Mouse (Mus musculus): ENCODE results near the gene Eif3l. TPM values are rescaled to one million over a fixed set of nuclear protein-coding genes. Genes with fewer than 3 reads are reported as not detected.
A peak's percentile ranks its signal among the peaks of the same experiment; 100 is the strongest.

Eif3l gene
- polyA plus RNA-seq, 1 experiment from 2014 or later, result 280 TPM

- no peak overlapping the region for H3K27ac ChIP-seq (replicated peaks)
- H3K4me1 ChIP-seq, result peaks cover under 1% of the 10 kb centered on the region
- no peaks in the 10 kb centered on the region for H3K9me3 ChIP-seq
- no peak for DNase-seq (ENCODE audit: low spot score)
- H3K4me3 ChIP-seq, result no peak overlapping the region
- H3K27me3 ChIP-seq (replicated peaks; ENCODE audit: low read depth, poor library complexity, severe bottlenecking), result no peaks in the 10 kb centered on the region
- peaks cover 41% of the 10 kb centered on the region for H3K36me3 ChIP-seq (replicated peaks)
- WGBS, result 83% methylated on average over 9 of the region's 9 CpGs
These were observed 60.4 kb downstream of the Eif3l start for GRCm38 (mm10) chr15:79135332-79135731.

GRCm38 (mm10) chr15:79135783-79136575 is 61.0 kb downstream of the Eif3l start:
- peaks cover 7% of the 10 kb centered on the region for H3K4me1 ChIP-seq
- 74% methylated on average over 11 of the region's 11 CpGs for WGBS
- H3K4me3 ChIP-seq, result no peak overlapping the region
- H3K27me3 ChIP-seq (replicated peaks; ENCODE audit: low read depth, poor library complexity, severe bottlenecking), result no peaks in the 10 kb centered on the region
- no peaks in the 10 kb centered on the region for H3K9me3 ChIP-seq
- no peak for DNase-seq (ENCODE audit: low spot score)
- peaks cover 34% of the 10 kb centered on the region for H3K36me3 ChIP-seq (replicated peaks)
- H3K27ac ChIP-seq (replicated peaks), result no peak overlapping the region

DNA sequence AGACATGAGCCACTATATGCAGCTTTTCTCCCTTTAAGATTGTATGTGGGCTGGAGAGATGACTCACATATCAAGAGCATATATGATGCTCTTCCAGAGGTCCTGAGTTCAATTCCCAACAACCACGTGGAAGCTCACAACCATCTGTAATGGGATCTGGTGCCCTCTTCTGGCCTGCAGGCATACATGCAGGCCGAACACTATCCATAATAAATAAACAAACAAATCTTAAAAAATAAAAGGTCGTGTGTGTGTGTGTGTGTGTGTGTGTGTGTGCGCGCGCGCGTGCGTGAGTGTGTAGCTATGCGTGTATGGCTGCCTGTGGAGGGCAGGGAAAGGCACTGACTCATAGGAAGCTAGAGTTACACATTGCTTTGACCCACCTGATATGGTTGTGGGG is 64.7 kb downstream of the Eif3l start:
- 64% methylated on average over 10 of the region's 10 CpGs for WGBS
- Histone ChIP-seq H3K27me3 (replicated peaks; ENCODE audit: low read depth, poor library complexity, severe bottlenecking) (no peaks in the 10 kb centered on the region), H3K27ac (replicated peaks) (no peak overlapping the region)

DNA sequence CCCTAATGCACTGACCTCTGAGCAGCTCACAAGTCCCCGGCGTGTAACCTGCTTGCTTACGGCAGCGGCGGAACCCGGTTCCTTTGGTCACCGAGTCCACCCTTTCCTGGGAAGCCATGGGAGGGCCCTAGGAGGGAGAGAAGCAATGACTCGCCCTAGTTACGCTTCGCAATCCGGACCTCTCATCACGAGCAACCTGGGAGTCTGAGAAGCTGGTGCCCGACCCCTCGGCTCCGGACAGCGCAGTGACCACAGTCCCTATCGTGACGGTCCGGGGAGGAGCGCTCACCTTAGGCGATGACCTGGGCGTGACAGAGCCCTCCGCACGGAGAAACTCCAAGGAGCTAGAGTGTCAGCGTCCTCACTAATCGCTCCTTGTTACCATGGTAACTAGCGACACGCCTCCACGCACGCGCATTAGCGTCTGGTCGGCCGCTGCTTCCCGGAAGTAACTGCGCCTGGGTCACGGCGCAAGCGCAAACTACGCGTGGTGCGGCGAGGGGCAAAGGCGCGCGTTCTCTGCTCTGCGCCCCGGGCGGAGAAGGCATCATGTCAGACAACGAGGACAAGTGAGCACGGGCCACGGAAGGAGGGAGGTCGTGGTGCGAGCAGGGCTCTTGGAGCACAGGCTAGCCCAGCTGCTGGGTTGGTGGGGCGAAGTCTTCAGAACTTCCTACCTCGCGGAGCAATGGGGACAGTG is 66.0 kb downstream of the Eif3l start, which contains the start of the genes Polr2f and 1700088E04Rik:
Gene Polr2f, plus strand, starts transcription at position 144 of the 700 bp plus-strand sequence.
Gene 1700088E04Rik, minus strand, starts transcription at position 388 of the 700 bp plus-strand sequence.
- peak; percentile 96 for DNase-seq (ENCODE audit: low spot score)
- peak within 1 kb of the TSS; percentile 87 for H3K27ac ChIP-seq (replicated peaks)
- WGBS, result under 1% methylated on average over 57 of the region's 57 CpGs
- peak within 1 kb of the TSS; percentile 89 for H3K4me3 ChIP-seq
- H3K36me3 ChIP-seq (replicated peaks), result peaks cover 28% of the 10 kb centered on the region
- H3K9me3 ChIP-seq, result no peaks in the 10 kb centered on the region
- H3K4me1 ChIP-seq, result peaks cover 19% of the 10 kb centered on the region
- no peaks in the 10 kb centered on the region for H3K27me3 ChIP-seq (replicated peaks; ENCODE audit: low read depth, poor library complexity, severe bottlenecking)

More for the DNA sequence above, 64.7 kb downstream of the Eif3l start:
- Histone ChIP-seq H3K4me3 (no peak overlapping the region), H3K9me3 (no peaks in the 10 kb centered on the region), H3K36me3 (replicated peaks) (peaks cover 14% of the 10 kb centered on the region), H3K4me1 (peaks cover 19% of the 10 kb centered on the region)
- no peak for DNase-seq (ENCODE audit: low spot score)

- peak overlapping the region; percentile 87 for H3K27ac ChIP-seq (replicated peaks)
- peaks cover 19% of the 10 kb centered on the region for H3K4me1 ChIP-seq
- H3K27me3 ChIP-seq (replicated peaks; ENCODE audit: low read depth, poor library complexity, severe bottlenecking), result no peaks in the 10 kb centered on the region
- H3K4me3 ChIP-seq, result peak overlapping the region; percentile 89
- H3K36me3 ChIP-seq (replicated peaks), result peaks cover 33% of the 10 kb centered on the region
- WGBS, result 1% methylated on average over 7 of the region's 7 CpGs
- no peaks in the 10 kb centered on the region for H3K9me3 ChIP-seq
- DNase-seq (ENCODE audit: low spot score), result no peak
These were observed 66.6 kb downstream of the Eif3l start for GRCm38 (mm10) chr15:79141566-79141917.

DNA sequence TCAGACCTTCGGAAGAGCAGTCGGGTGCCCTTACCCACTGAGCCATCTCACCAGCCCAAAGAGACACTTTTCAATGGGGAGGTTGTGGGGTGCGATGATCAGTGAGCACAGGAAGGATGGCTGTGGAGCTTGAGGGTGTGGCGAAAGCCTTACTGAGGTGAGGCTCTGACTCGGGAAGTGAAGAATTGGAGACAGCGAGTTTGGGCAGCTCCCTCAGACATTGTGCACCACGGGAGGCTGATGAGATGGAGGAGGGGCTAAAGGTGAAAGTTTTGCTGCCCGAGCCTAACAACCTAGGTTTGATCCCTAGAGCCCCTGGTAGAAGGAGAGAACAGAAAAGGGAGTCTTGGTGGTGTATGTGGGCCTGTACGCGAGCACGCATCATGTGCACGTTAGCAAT is 68.3 kb downstream of the Eif3l start:
- WGBS, result 89% methylated on average over 12 of the region's 12 CpGs
- H3K36me3 ChIP-seq (replicated peaks), result peaks cover 51% of the 10 kb centered on the region
- peaks cover 19% of the 10 kb centered on the region for H3K4me1 ChIP-seq

More for the DNA sequence above, 68.3 kb downstream of the Eif3l start:
- H3K4me3 ChIP-seq, result no peak overlapping the region
- H3K9me3 ChIP-seq, result no peaks in the 10 kb centered on the region
- no peak for DNase-seq (ENCODE audit: low spot score)
- H3K27ac ChIP-seq (replicated peaks), result no peak overlapping the region
- H3K27me3 ChIP-seq (replicated peaks; ENCODE audit: low read depth, poor library complexity, severe bottlenecking), result no peaks in the 10 kb centered on the region

Other genes starting within 250 kb of the Eif3l start
- gene Cdc42ep1, start 232.6 kb upstream of the Eif3l start, polyA plus RNA-seq (2016; fragmentation: Nextera tagmentation; extraction: Ambion mirVana), result 19.9 and 20.8 TPM in 2 replicates
- gene Lgals2, start 219.7 kb upstream of the Eif3l start, polyA plus RNA-seq (2016; fragmentation: Nextera tagmentation; extraction: Ambion mirVana), result not detected in 2 replicates
- gene Gga1, start 198.0 kb upstream of the Eif3l start, polyA plus RNA-seq (2016; fragmentation: Nextera tagmentation; extraction: Ambion mirVana), result 52.0 and 53.5 TPM in 2 replicates
- 0.34 and 0.74 TPM in 2 replicates for gene Gm49510, start 175.5 kb upstream of the Eif3l start, polyA plus RNA-seq (2016; fragmentation: Nextera tagmentation; extraction: Ambion mirVana)
- 35.6 and 36.1 TPM in 2 replicates for gene Sh3bp1, start 175.4 kb upstream of the Eif3l start, polyA plus RNA-seq (2016; fragmentation: Nextera tagmentation; extraction: Ambion mirVana)
- gene Pdxp, start 161.3 kb upstream of the Eif3l start, polyA plus RNA-seq (2016; fragmentation: Nextera tagmentation; extraction: Ambion mirVana), result 32.6 and 36.5 TPM in 2 replicates
- gene Lgals1, start 148.5 kb upstream of the Eif3l start, polyA plus RNA-seq (2016; fragmentation: Nextera tagmentation; extraction: Ambion mirVana), result 241 and 316 TPM in 2 replicates
- gene Nol12, start 140.2 kb upstream of the Eif3l start, polyA plus RNA-seq (2016; fragmentation: Nextera tagmentation; extraction: Ambion mirVana), result 69.2 and 71.5 TPM in 2 replicates
- 46.7 and 49.4 TPM in 2 replicates for gene Triobp, start 127.5 kb upstream of the Eif3l start, polyA plus RNA-seq (2016; fragmentation: Nextera tagmentation; extraction: Ambion mirVana)
- 371 and 392 TPM in 2 replicates for gene H1f0, start 46.7 kb upstream of the Eif3l start, polyA plus RNA-seq (2016; fragmentation: Nextera tagmentation; extraction: Ambion mirVana)
- gene Galr3, start 33.3 kb upstream of the Eif3l start, polyA plus RNA-seq (2016; fragmentation: Nextera tagmentation; extraction: Ambion mirVana), result not detected in 2 replicates
- 57.7 and 61.8 TPM in 2 replicates for gene Ankrd54, start 12.3 kb upstream of the Eif3l start, polyA plus RNA-seq (2016; fragmentation: Nextera tagmentation; extraction: Ambion mirVana)
- 7.3 and 7.4 TPM in 2 replicates for gene Micall1, start 33.7 kb downstream of the Eif3l start, polyA plus RNA-seq (2016; fragmentation: Nextera tagmentation; extraction: Ambion mirVana)
- gene Polr2f, start 65.8 kb downstream of the Eif3l start, polyA plus RNA-seq (2016; fragmentation: Nextera tagmentation; extraction: Ambion mirVana), result 414 and 440 TPM in 2 replicates
- gene 1700088E04Rik, start 66.1 kb downstream of the Eif3l start, polyA plus RNA-seq (2016; fragmentation: Nextera tagmentation; extraction: Ambion mirVana), result 8.0 and 8.2 TPM in 2 replicates
- 11.4 and 12.9 TPM in 2 replicates for gene Sox10, start 90.1 kb downstream of the Eif3l start, polyA plus RNA-seq (2016; fragmentation: Nextera tagmentation; extraction: Ambion mirVana)
- gene Pick1, start 154.0 kb downstream of the Eif3l start, polyA plus RNA-seq (2016; fragmentation: Nextera tagmentation; extraction: Ambion mirVana), result 45.6 and 50.1 TPM in 2 replicates
- 0.29 and 0.35 TPM in 2 replicates for gene Gm49486, start 154.2 kb downstream of the Eif3l start, polyA plus RNA-seq (2016; fragmentation: Nextera tagmentation; extraction: Ambion mirVana)
- 0.16 and 0.34 TPM in 2 replicates for gene Slc16a8, start 179.6 kb downstream of the Eif3l start, polyA plus RNA-seq (2016; fragmentation: Nextera tagmentation; extraction: Ambion mirVana)
- gene Baiap2l2, start 210.4 kb downstream of the Eif3l start, polyA plus RNA-seq (2016; fragmentation: Nextera tagmentation; extraction: Ambion mirVana), result 2.5 and 6.0 TPM in 2 replicates